Mouse (Mus musculus) T-cell, adult 66 days (primary cell): ENCODE data around the gene Cabp2. TPM values are rescaled to one million over a fixed set of nuclear protein-coding genes. Genes with fewer than 3 reads are reported as not detected.

ENCODE experiments used
- total RNA-seq, 2 experiments: library from RNA; stranded (reverse); gene quantifications; 3 replicates in 1 of 2; 4 replicates in 1 of 2; pipeline ENCODE4 v1.2.4; 2023

The Cabp2 gene
- not detected for total RNA-seq

GRCm38 (mm10) chr19:4081394-4081793 is at the start of gene Cabp2:
Cabp2 (plus strand) TSS chr19:4081578.

GRCm38 (mm10) chr19:4037788-4038232 is 43.6 kb upstream of the Cabp2 start, which contains the start of gene Gstp1:
Gstp1 (minus strand) TSS chr19:4037985.

GRCm38 (mm10) chr19:4045966-4046865 is 35.2 kb upstream of the Cabp2 start, which contains the start of gene Gstp2:
Gstp2 (minus strand) TSS chr19:4046023.

GRCm38 (mm10) chr19:4059069-4059740 is 22.2 kb upstream of the Cabp2 start, which contains the start of gene Gstp3:
Gstp3 (minus strand) TSS chr19:4059569.

DNA sequence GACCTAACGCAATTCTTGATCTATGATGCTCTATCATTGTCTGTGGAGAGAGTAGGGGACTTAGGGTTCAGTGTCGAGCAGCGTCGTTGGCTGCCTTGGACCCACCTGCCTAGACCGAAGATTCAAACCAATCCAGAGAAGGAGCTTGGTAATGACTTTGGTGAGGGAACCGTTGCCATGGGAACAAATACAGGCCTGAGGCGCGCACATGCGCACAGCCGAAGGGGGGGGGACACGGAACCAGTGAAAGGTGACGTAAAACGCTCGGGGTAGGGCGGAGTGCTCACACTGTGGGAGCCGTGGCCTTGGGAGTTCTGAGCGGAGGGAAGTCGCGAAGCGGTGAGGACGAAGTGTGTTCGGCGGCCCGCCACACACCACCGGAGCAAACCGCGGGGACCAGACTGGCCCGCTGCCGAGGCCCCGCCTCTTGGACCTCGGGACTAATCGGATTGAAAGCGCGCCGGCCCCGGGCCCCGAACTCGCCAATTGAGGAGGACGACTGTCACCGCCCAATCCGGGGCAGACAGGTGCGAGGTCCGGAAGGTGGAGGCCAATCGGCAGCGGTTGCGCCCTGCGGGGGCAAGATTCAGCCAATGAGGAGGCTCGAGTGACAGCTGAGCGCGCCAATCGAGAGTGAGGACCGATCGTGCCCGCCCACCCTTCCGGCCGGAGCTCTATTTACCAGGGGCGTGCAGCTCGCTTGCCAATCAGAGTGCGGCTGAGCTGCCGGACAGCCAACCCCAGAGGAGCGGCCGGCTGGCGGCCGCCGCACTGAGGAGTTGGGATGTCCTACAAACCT is 15.5 kb downstream of the Cabp2 start, which contains the start of gene Cdk2ap2:
Gene Cdk2ap2, plus strand, starts transcription at position 541 of the 799 bp plus-strand sequence.

DNA sequence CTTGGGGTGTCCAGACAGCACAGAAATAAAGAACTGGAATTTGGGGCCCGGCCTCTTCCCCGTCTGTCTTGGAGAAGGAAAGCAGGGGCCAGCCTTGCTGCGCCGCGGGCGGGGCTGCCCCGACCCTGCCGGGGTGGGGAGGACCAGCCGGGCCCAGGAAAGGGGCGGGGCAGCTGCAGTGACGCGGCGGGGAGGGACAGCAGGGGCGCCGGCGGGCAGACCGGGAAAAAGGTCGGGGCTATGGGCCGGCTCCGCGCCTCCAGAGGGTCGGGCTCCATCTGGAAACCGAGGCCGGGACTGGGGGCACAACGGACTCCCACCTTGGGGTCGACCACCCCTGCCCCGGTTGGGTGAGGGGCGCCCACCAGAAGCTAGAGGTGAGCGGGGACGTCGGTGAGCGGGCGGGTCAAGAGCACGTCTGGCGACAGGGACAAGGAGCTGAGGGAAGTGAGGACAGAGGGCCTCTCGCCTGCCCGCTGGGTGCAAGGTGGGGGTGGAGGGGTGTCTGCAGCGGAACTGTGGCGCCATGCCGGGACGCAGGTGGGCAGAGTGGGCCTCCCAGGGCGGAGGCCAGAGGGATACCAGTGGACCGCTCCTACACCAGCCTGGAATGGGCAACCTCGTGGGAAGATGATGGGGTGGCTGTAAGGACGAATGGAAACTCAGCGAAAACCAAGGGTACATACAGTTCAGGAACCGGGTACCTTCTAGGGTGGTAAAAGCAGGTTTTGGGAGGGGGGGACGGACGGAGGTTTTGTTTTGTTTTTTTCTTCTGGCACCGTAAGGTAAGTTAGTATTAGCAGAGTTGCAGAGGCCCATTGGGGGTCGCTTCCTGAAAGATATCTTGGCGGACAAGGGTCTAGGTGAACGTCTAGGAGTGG is 18.7 kb downstream of the Cabp2 start, which contains the start of gene Pitpnm1:
Gene Pitpnm1, plus strand, starts transcription at position 162 of the 881 bp plus-strand sequence.

GRCm38 (mm10) chr19:4125741-4126696 is 44.6 kb downstream of the Cabp2 start, which contains the start of gene Aip:
Aip (minus strand) TSS chr19:4125858.

Other genes with a start within 250 kb of the Cabp2 start
- gene Chka, start 229.8 kb upstream of the Cabp2 start, total RNA-seq, result 10 to 100 TPM; 45.6 to 87.1 TPM
- 10 to 100 TPM; 69.9 to 85.2 TPM for gene Tcirg1, start 174.4 kb upstream of the Cabp2 start, total RNA-seq
- gene Ndufs8, start 168.8 kb upstream of the Cabp2 start, total RNA-seq, result 10 to 100 TPM; 55.5 to 58.7 TPM
- under 1 TPM; 0.59 to 0.76 TPM for gene Aldh3b1, start 151.8 kb upstream of the Cabp2 start, total RNA-seq
- gene Unc93b1, start 146.4 kb upstream of the Cabp2 start, total RNA-seq, result 10 to 100 TPM; 15.1 to 18.0 TPM
- not detected for gene Aldh3b3, start 122.9 kb upstream of the Cabp2 start, total RNA-seq
- not detected for gene Aldh3b2, start 109.2 kb upstream of the Cabp2 start, total RNA-seq
- gene Acy3, start 95.0 kb upstream of the Cabp2 start, total RNA-seq, result not detected
- gene Tbx10, start 88.8 kb upstream of the Cabp2 start, total RNA-seq, result not detected
- gene Nudt8, start 81.0 kb upstream of the Cabp2 start, total RNA-seq, result 1 to 10 TPM; 5.1 to 8.8 TPM
- 1 to 10 TPM; 1.2 to 1.4 TPM for gene Gm49405, start 81.0 kb upstream of the Cabp2 start, total RNA-seq
- 1 to 10 TPM; 3.3 to 3.8 TPM for gene Doc2g, start 78.3 kb upstream of the Cabp2 start, total RNA-seq
- gene Ndufv1, start 68.8 kb upstream of the Cabp2 start, total RNA-seq, result 10 to 100 TPM; 92.7 to 97.9 TPM
- gene Gstp1, start 43.6 kb upstream of the Cabp2 start, total RNA-seq, result 100 to 1,000 TPM; 219 to 238 TPM
- gene Gstp2, start 35.6 kb upstream of the Cabp2 start, total RNA-seq, result 10 to 100 TPM; 26.7 to 30.7 TPM
- 10 to 100 TPM; 28.7 to 37.1 TPM for gene Gstp3, start 22.0 kb upstream of the Cabp2 start, total RNA-seq
- gene Cdk2ap2, start 15.6 kb downstream of the Cabp2 start, total RNA-seq, result 100 to 1,000 TPM; 166 to 171 TPM
- gene Pitpnm1, start 18.4 kb downstream of the Cabp2 start, total RNA-seq, result 100 to 1,000 TPM; 322 TPM
- gene Aip, start 44.3 kb downstream of the Cabp2 start, total RNA-seq, result 100 to 1,000 TPM; 144 to 147 TPM
- 1 to 10 TPM in 1 of 2 experiments, under 1 TPM in 1; 0.99 to 1.7 TPM for gene Gpr152, start 58.2 kb downstream of the Cabp2 start, total RNA-seq
- gene Cabp4, start 62.5 kb downstream of the Cabp2 start, total RNA-seq, result not detected
- 100 to 1,000 TPM; 127 to 139 TPM for gene Coro1b, start 67.0 kb downstream of the Cabp2 start, total RNA-seq
- gene Ptprcap, start 72.0 kb downstream of the Cabp2 start, total RNA-seq, result 100 to 1,000 TPM; 313 to 348 TPM
- 10 to 100 TPM; 34.8 to 49.8 TPM for gene Rps6kb2, start 81.8 kb downstream of the Cabp2 start, total RNA-seq
- 10 to 100 TPM; 68.8 to 73.6 TPM for gene Carns1, start 93.9 kb downstream of the Cabp2 start, total RNA-seq
- gene Tbc1d10c, start 109.7 kb downstream of the Cabp2 start, total RNA-seq, result 100 to 1,000 TPM; 292 to 316 TPM
- gene Ppp1ca, start 110.5 kb downstream of the Cabp2 start, total RNA-seq, result 100 to 1,000 TPM; 386 to 415 TPM
- gene Rad9a, start 120.1 kb downstream of the Cabp2 start, total RNA-seq, result 10 to 100 TPM; 46.6 to 54.9 TPM
- gene Clcf1, start 132.7 kb downstream of the Cabp2 start, total RNA-seq, result 100 to 1,000 TPM; 139 to 167 TPM
- not detected for gene AC109138.7, start 132.8 kb downstream of the Cabp2 start, total RNA-seq
- gene Pold4, start 150.3 kb downstream of the Cabp2 start, total RNA-seq, result 10 to 100 TPM; 50.8 to 51.4 TPM
- gene Ssh3, start 187.6 kb downstream of the Cabp2 start, total RNA-seq, result 10 to 100 TPM; 17.8 to 18.9 TPM
- gene Ankrd13d, start 201.6 kb downstream of the Cabp2 start, total RNA-seq, result 10 to 100 TPM; 19.0 to 20.5 TPM
- gene Grk2, start 224.6 kb downstream of the Cabp2 start, total RNA-seq, result 100 to 1,000 TPM; 399 to 431 TPM